Mouse (Mus musculus) stomach, embryonic 15.5 days (tissue): ENCODE results near the gene Sulf2. TPM values are rescaled to one million over a fixed set of nuclear protein-coding genes. Genes with fewer than 3 reads are reported as not detected.
"Not testable (repeated sequence)": the region's sequence is repeated elsewhere in the genome, so short reads cannot be mapped to it uniquely, and the experiment has no call there.

Experiments
- ATAC-seq: fragments of 200-750 bp; cut with Nextera tagmentation; 2 replicates; pipeline ENCODE4 v1.8.0; 2017; ENCODE audit warnings: low read depth, moderate number of reproducible peaks, moderate TSS enrichment; ENCODE audit not compliant: insufficient read depth, low FRiP score
- H3K27ac ChIP-seq: fragments of 300-500 bp; sonication (generic); 2 replicates; pipeline ENCODE4 v1.5.1; 2015; ENCODE audit warnings: mild to moderate bottlenecking, inconsistent platforms
- H3K27me3 ChIP-seq: fragments of 300-500 bp; sonication (generic); replicated peaks from 2 replicates; pipeline ENCODE4 v1.6.1; 2015; ENCODE audit warnings: inconsistent platforms
- H3K36me3 ChIP-seq: fragments of 300-500 bp; sonication (generic); 2 replicates; pipeline ENCODE4 v1.6.1; 2015; ENCODE audit warnings: inconsistent platforms
- H3K4me1 ChIP-seq: fragments of 300-500 bp; sonication (generic); 2 replicates; pipeline ENCODE4 v1.6.1; 2015; ENCODE audit warnings: inconsistent platforms
- H3K4me2 ChIP-seq: fragments of 300-500 bp; sonication (generic); 2 replicates; pipeline ENCODE4 v1.6.1; 2015; ENCODE audit warnings: mild to moderate bottlenecking, inconsistent platforms
- H3K4me3 ChIP-seq: fragments of 300-500 bp; sonication (generic); replicated peaks from 2 replicates; pipeline ENCODE4 v1.5.1; 2015; ENCODE audit warnings: inconsistent platforms
- H3K9ac ChIP-seq: fragments of 300-500 bp; sonication (generic); 2 replicates; pipeline ENCODE4 v1.6.1; 2015; ENCODE audit warnings: inconsistent platforms
- H3K9me3 ChIP-seq: fragments of 300-500 bp; sonication (generic); 2 replicates; pipeline ENCODE4 v1.6.1; 2016; ENCODE audit warnings: inconsistent platforms
- WGBS: fragments of 180-500 bp; shearing (Covaris S2); methylation state at CpG from one replicate; pipeline ENCODE4 v1.1.7; 2015; 5-methylcytosine and 5-hydroxymethylcytosine counted together
- polyA plus RNA-seq: library from polyadenylated mRNA; unstranded; fragments of >200 nt; fragmentation: Nextera tagmentation; extraction: Ambion mirVana; gene quantifications from 2 replicates; pipeline ENCODE4 v1.2.1, GENCODE M21; 2015

The Sulf2 gene
- polyA plus RNA-seq, 1 experiment from 2014 or later = 121 TPM

- H3K36me3 ChIP-seq, H3K9me3 ChIP-seq, H3K9ac ChIP-seq, H3K4me3 ChIP-seq, H3K4me2 ChIP-seq, H3K27me3 ChIP-seq, ATAC-seq, H3K4me1 ChIP-seq: not testable (repeated sequence)
- H3K27ac ChIP-seq = peak overlapping the region; percentile 38; the same call in 1 of the 2 replicates
- WGBS = 26% methylated on average over 7 of the region's 8 CpGs
These were observed 31.9 kb upstream of the Sulf2 start for GRCm38 (mm10) chr2:166187319-166187718.

- no peaks in the 10 kb centered on the region for H3K27me3 ChIP-seq
- no peak overlapping the region for H3K9ac ChIP-seq
- peak overlapping the region; percentile 42 for H3K27ac ChIP-seq
- no peak for ATAC-seq
- 69% methylated on average over 16 of the region's 16 CpGs for WGBS
- no peak overlapping the region for H3K4me2 ChIP-seq
- H3K4me1 ChIP-seq = peaks cover 5% of the 10 kb centered on the region; the same call in 1 of the 2 replicates
- no peaks in the 10 kb centered on the region for H3K9me3 ChIP-seq
- no peak overlapping the region for H3K4me3 ChIP-seq
- no peaks in the 10 kb centered on the region for H3K36me3 ChIP-seq
These were observed 30.9 kb upstream of the Sulf2 start for GRCm38 (mm10) chr2:166186244-166186948.

GRCm38 (mm10) chr2:166185768-166186167 lies 30.3 kb upstream of the Sulf2 start:
- H3K9ac ChIP-seq = no peak overlapping the region
- no peaks in the 10 kb centered on the region for H3K27me3 ChIP-seq
- H3K27ac ChIP-seq = no peak overlapping the region
- H3K36me3 ChIP-seq = no peaks in the 10 kb centered on the region
- H3K4me3 ChIP-seq = no peak overlapping the region
- H3K9me3 ChIP-seq = no peaks in the 10 kb centered on the region
- no peak overlapping the region for H3K4me2 ChIP-seq
- 82% methylated on average over 6 of the region's 6 CpGs for WGBS
- peaks cover 5% of the 10 kb centered on the region; the same call in 1 of the 2 replicates for H3K4me1 ChIP-seq
- ATAC-seq = no peak

- ATAC-seq = no peak
- no peak overlapping the region for H3K4me3 ChIP-seq
- H3K36me3 ChIP-seq = no peaks in the 10 kb centered on the region
- H3K27ac ChIP-seq = no peak overlapping the region
- H3K27me3 ChIP-seq = no peaks in the 10 kb centered on the region
- no peak overlapping the region for H3K4me2 ChIP-seq
- 67% methylated on average over 6 of the region's 6 CpGs for WGBS
- H3K9ac ChIP-seq = no peak overlapping the region
- peaks cover 17% of the 10 kb centered on the region for H3K4me1 ChIP-seq
- no peaks in the 10 kb centered on the region for H3K9me3 ChIP-seq
These were observed 29.0 kb upstream of the Sulf2 start for GRCm38 (mm10) chr2:166184417-166184816.

GRCm38 (mm10) chr2:166182009-166182685 lies 26.7 kb upstream of the Sulf2 start:
- no peak for ATAC-seq
- no peak overlapping the region for H3K9ac ChIP-seq
- H3K4me3 ChIP-seq = no peak overlapping the region
- peaks cover 24% of the 10 kb centered on the region for H3K4me1 ChIP-seq
- no peak overlapping the region for H3K4me2 ChIP-seq
- H3K9me3 ChIP-seq = no peaks in the 10 kb centered on the region
- WGBS = 88% methylated on average over 15 of the region's 15 CpGs
- no peak overlapping the region for H3K27ac ChIP-seq
- no peaks in the 10 kb centered on the region for H3K36me3 ChIP-seq
- no peaks in the 10 kb centered on the region for H3K27me3 ChIP-seq

- ATAC-seq = peak; percentile 72
- H3K4me2 ChIP-seq = no peak overlapping the region; the same call in 1 of the 2 replicates
- H3K9ac ChIP-seq = no peak overlapping the region
These were observed 25.5 kb upstream of the Sulf2 start for GRCm38 (mm10) chr2:166180744-166181508.

GRCm38 (mm10) chr2:166180136-166180649 lies 24.7 kb upstream of the Sulf2 start:
- 36% methylated on average over 5 of the region's 5 CpGs for WGBS
- no peak overlapping the region; the same call in 1 of the 2 replicates for H3K4me2 ChIP-seq
- no peaks in the 10 kb centered on the region for H3K36me3 ChIP-seq
- ATAC-seq = no peak
- no peaks in the 10 kb centered on the region for H3K27me3 ChIP-seq
- peak overlapping the region; percentile 88 for H3K27ac ChIP-seq
- H3K9me3 ChIP-seq = no peaks in the 10 kb centered on the region
- peaks cover 28% of the 10 kb centered on the region for H3K4me1 ChIP-seq
- H3K9ac ChIP-seq = no peak overlapping the region
- H3K4me3 ChIP-seq = no peak overlapping the region

More at GRCm38 (mm10) chr2:166180744-166181508, 25.5 kb upstream of the Sulf2 start:
- no peaks in the 10 kb centered on the region for H3K9me3 ChIP-seq
- 17% methylated on average over 11 of the region's 11 CpGs for WGBS
- H3K36me3 ChIP-seq = no peaks in the 10 kb centered on the region
- H3K27me3 ChIP-seq = no peaks in the 10 kb centered on the region
- H3K4me1 ChIP-seq = peaks cover 26% of the 10 kb centered on the region
- H3K4me3 ChIP-seq = no peak overlapping the region
- peak overlapping the region; percentile 88 for H3K27ac ChIP-seq

- no peak for ATAC-seq
- Histone ChIP-seq H3K36me3 (no peaks in the 10 kb centered on the region), H3K27me3 (no peaks in the 10 kb centered on the region), H3K9ac (no peak overlapping the region), H3K4me3 (no peak overlapping the region), H3K4me2 (no peak overlapping the region), H3K4me1 (peaks cover 28% of the 10 kb centered on the region), H3K27ac (peak overlapping the region; percentile 88), H3K9me3 (no peaks in the 10 kb centered on the region)
- 59% methylated on average over 4 of the region's 4 CpGs for WGBS
These were observed 24.1 kb upstream of the Sulf2 start for GRCm38 (mm10) chr2:166179457-166180101.

- Histone ChIP-seq H3K4me3 (no peak overlapping the region), H3K27me3 (no peaks in the 10 kb centered on the region), H3K4me2 (no peak overlapping the region), H3K27ac (peak overlapping the region; percentile 58; the same call in 1 of the 2 replicates), H3K4me1 (peaks cover 28% of the 10 kb centered on the region), H3K36me3 (no peaks in the 10 kb centered on the region), H3K9ac (no peak overlapping the region), H3K9me3 (no peaks in the 10 kb centered on the region)
- WGBS = 47% methylated on average over 8 of the region's 8 CpGs
- ATAC-seq = no peak
These were observed 20.2 kb upstream of the Sulf2 start for GRCm38 (mm10) chr2:166175552-166176136.

- H3K4me2 ChIP-seq = no peak overlapping the region
These were observed 19.7 kb upstream of the Sulf2 start for GRCm38 (mm10) chr2:166175145-166175544.

GRCm38 (mm10) chr2:166173169-166173568 lies 17.7 kb upstream of the Sulf2 start:
- Histone ChIP-seq H3K4me2 (no peak overlapping the region), H3K4me3 (no peak overlapping the region), H3K4me1 (peaks cover 19% of the 10 kb centered on the region; the same call in 1 of the 2 replicates), H3K36me3 (no peaks in the 10 kb centered on the region), H3K9ac (no peak overlapping the region), H3K27me3 (no peaks in the 10 kb centered on the region), H3K27ac (no peak overlapping the region), H3K9me3 (no peaks in the 10 kb centered on the region)
- WGBS = 68% methylated on average over 5 of the region's 5 CpGs
- no peak for ATAC-seq

More at GRCm38 (mm10) chr2:166175145-166175544, 19.7 kb upstream of the Sulf2 start:
- no peak for ATAC-seq
- no peak overlapping the region for H3K9ac ChIP-seq
- no peaks in the 10 kb centered on the region for H3K36me3 ChIP-seq
- no peak overlapping the region for H3K4me3 ChIP-seq
- H3K27me3 ChIP-seq = no peaks in the 10 kb centered on the region
- H3K9me3 ChIP-seq = no peaks in the 10 kb centered on the region
- WGBS = 11% methylated on average over 3 of the region's 3 CpGs
- H3K4me1 ChIP-seq = peaks cover 23% of the 10 kb centered on the region
- peak overlapping the region; percentile 58; the same call in 1 of the 2 replicates for H3K27ac ChIP-seq
